Mouse (Mus musculus) frontal cortex, postnatal 36 days (tissue): Measurements from ENCODE around the gene Rbbp9.

Experiments
- DNase-seq, 2 experiments: peaks; one replicate each; pipeline ENCODE4 v3.0.0; 2022; ENCODE audit warnings: low spot score in 2 of 2

The Rbbp9 gene

DNA sequence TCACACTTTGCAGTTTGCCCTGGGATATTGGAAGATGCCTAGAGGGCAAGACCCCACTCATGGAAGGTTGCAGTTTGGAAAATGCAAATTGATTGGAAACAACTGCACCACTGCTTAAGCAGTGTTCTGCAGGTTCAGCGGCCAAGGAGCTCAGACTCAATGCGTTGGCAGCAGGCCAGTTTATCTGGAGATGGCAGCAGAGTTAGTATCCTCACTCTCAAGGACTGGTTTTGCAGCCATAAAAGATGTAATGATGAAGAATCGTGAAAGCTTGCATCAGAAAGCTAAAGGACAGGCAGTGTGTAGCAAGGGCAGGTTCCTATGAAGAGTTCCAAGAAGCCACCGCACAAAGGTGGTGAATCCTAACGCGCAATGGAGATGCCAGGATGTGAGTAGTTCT lies 48.5 kb downstream of the Rbbp9 start:
- no peak for DNase-seq
